Mouse (Mus musculus) neural tube, embryonic 11.5 days (tissue): ENCODE results near the gene Socs5. TPM values are rescaled to one million over a fixed set of nuclear protein-coding genes. Genes with fewer than 3 reads are reported as not detected.
A peak's percentile ranks its signal among the peaks of the same experiment; 100 is the strongest.

Source experiments
- ATAC-seq: fragments of 200-750 bp; cut with Nextera tagmentation; 2 replicates; pipeline ENCODE4 v1.8.0; 2017; ENCODE audit warnings: moderate number of reproducible peaks, mild to moderate bottlenecking, moderate TSS enrichment, moderate library complexity; ENCODE audit not compliant: insufficient read depth, low FRiP score, low TSS enrichment
- DNase-seq: peaks from one replicate; pipeline ENCODE4 v3.0.0-alpha.2; 2015; ENCODE audit warnings: low spot score
- H3K27ac ChIP-seq: fragments of 300-500 bp; sonication (generic); 2 replicates; pipeline ENCODE4 v1.5.1; 2014; ENCODE audit warnings: low read depth, mild to moderate bottlenecking, low read length
- H3K27me3 ChIP-seq: fragments of 300-500 bp; sonication (generic); 2 replicates; pipeline ENCODE4 v1.6.1; 2014; ENCODE audit warnings: mild to moderate bottlenecking, low read length, mixed read lengths; ENCODE audit not compliant: control insufficient read depth, insufficient read depth
- H3K36me3 ChIP-seq: fragments of 300-500 bp; sonication (generic); 2 replicates; pipeline ENCODE4 v1.6.1; 2014; ENCODE audit warnings: mild to moderate bottlenecking, low read length, moderate library complexity, mixed read lengths; ENCODE audit not compliant: control insufficient read depth, insufficient read depth
- H3K4me1 ChIP-seq: fragments of 300-500 bp; sonication (generic); 2 replicates; pipeline ENCODE4 v1.6.1; 2014; ENCODE audit warnings: low read length, mixed read lengths; ENCODE audit not compliant: control insufficient read depth, insufficient read depth
- H3K4me2 ChIP-seq: fragments of 300-500 bp; sonication (generic); 2 replicates; pipeline ENCODE4 v1.6.1; 2014; ENCODE audit warnings: low read depth, mild to moderate bottlenecking, moderate library complexity
- H3K4me3 ChIP-seq: fragments of 300-500 bp; sonication (generic); 2 replicates; pipeline ENCODE4 v1.5.1; 2014; ENCODE audit warnings: low read depth, low read length
- H3K9ac ChIP-seq: fragments of 300-500 bp; sonication (generic); 2 replicates; pipeline ENCODE4 v1.6.1; 2014; ENCODE audit warnings: mild to moderate bottlenecking, low read length
- H3K9me3 ChIP-seq: fragments of 300-500 bp; sonication (generic); 2 replicates; pipeline ENCODE4 v1.6.1; 2016; ENCODE audit warnings: low read length; ENCODE audit not compliant: control insufficient read depth
- WGBS: fragments of 180-500 bp; shearing (Covaris S2); extraction: QIAGEN DNeasy Blood & Tissue Kit; methylation state at CpG from one replicate; pipeline ENCODE4 v1.1.7; 2014; 5-methylcytosine and 5-hydroxymethylcytosine counted together
- polyA plus RNA-seq: library from polyadenylated mRNA; unstranded; fragments of >200 nt; fragmentation: Nextera tagmentation; extraction: Ambion mirVana; gene quantifications from 2 replicates; pipeline ENCODE4 v1.2.1, GENCODE M21; 2014

The Socs5 gene
- polyA plus RNA-seq, 1 experiment from 2014 or later: 15.4 TPM

DNA sequence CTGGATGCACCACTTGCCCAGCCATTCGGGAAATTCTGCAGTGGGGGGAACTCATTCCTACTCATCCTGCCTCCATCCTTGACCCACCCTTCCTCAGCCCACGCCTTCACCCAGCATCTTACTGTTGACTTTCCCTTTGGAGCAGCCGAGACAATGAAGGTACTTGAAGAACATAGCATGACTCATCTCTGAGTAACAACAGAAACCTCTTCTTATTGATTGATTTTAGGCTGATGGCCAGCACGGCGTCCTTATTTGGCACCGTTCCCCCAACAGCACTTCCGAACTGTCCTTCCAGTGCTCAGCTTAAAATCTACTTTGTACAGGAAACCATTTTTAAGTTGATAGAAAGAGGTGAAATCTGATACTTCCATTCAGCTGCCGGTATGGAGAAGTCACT is 4.8 kb upstream of the Socs5 start:
- WGBS: 68% methylated on average over 8 of the region's 8 CpGs
- Histone ChIP-seq H3K36me3 (no peaks in the 10 kb centered on the region), H3K9ac (no peak overlapping the region), H3K4me2 (no peak overlapping the region), H3K9me3 (no peaks in the 10 kb centered on the region), H3K27me3 (no peaks in the 10 kb centered on the region), H3K27ac (no peak overlapping the region), H3K4me3 (no peak overlapping the region), H3K4me1 (no peaks in the 10 kb centered on the region; the same call in 1 of the 2 replicates)
- ATAC-seq: no peak
- DNase-seq: no peak

- 87% methylated on average over 5 of the region's 5 CpGs for WGBS
These were observed 4.4 kb upstream of the Socs5 start for GRCm38 (mm10) chr17:87103060-87103459.

DNA sequence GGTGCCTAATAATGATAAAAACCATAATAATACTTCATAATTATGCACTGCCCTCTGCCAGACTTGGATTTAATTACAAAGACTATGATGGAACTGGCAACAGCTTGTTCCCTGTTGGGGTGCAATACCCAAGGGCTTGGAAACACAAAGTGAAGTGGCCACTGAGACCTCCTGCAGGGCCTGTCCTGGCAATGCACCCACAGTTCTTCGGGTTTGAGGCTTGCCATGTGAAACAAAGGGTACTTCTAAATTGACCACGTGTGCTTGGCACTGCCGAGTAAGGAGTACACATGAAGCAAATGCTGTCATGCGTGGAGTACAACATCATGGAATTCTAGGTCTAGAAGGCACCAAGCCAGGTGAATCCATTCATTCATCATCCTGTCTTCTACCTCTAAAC is 3.2 kb upstream of the Socs5 start:
- Histone ChIP-seq H3K4me2 (no peak overlapping the region), H3K27me3 (no peaks in the 10 kb centered on the region), H3K4me1 (peaks cover 6% of the 10 kb centered on the region), H3K36me3 (no peaks in the 10 kb centered on the region), H3K27ac (no peak overlapping the region), H3K9ac (no peak overlapping the region), H3K4me3 (no peak overlapping the region), H3K9me3 (no peaks in the 10 kb centered on the region)
- WGBS: 89% methylated on average over 4 of the region's 4 CpGs
- no peak for DNase-seq
- ATAC-seq: no peak

More at GRCm38 (mm10) chr17:87103060-87103459, 4.4 kb upstream of the Socs5 start:
- DNase-seq: no peak
- no peak overlapping the region for H3K4me2 ChIP-seq
- no peak overlapping the region for H3K9ac ChIP-seq
- no peak for ATAC-seq
- no peaks in the 10 kb centered on the region for H3K9me3 ChIP-seq
- no peak overlapping the region for H3K4me3 ChIP-seq
- no peak overlapping the region for H3K27ac ChIP-seq
- H3K36me3 ChIP-seq: no peaks in the 10 kb centered on the region
- H3K27me3 ChIP-seq: no peaks in the 10 kb centered on the region
- H3K4me1 ChIP-seq: no peaks in the 10 kb centered on the region; the same call in 1 of the 2 replicates

- no peaks in the 10 kb centered on the region for H3K27me3 ChIP-seq
- H3K4me1 ChIP-seq: peaks cover 6% of the 10 kb centered on the region
- ATAC-seq: no peak
- no peaks in the 10 kb centered on the region for H3K9me3 ChIP-seq
- DNase-seq: no peak
- 93% methylated on average over 7 of the region's 7 CpGs for WGBS
- H3K4me3 ChIP-seq: no peak overlapping the region
- no peak overlapping the region for H3K27ac ChIP-seq
- H3K36me3 ChIP-seq: no peaks in the 10 kb centered on the region
- H3K4me2 ChIP-seq: no peak overlapping the region; the same call in 1 of the 2 replicates
- no peak overlapping the region for H3K9ac ChIP-seq
These were observed 1.5 kb upstream of the Socs5 start for GRCm38 (mm10) chr17:87105941-87106340.

GRCm38 (mm10) chr17:87106691-87107523 is 572 bp upstream of the Socs5 start:
- DNase-seq (peak; percentile 98), ATAC-seq (peak; percentile 99)
- Histone ChIP-seq H3K9me3 (no peaks in the 10 kb centered on the region), H3K4me2 (peak overlapping the region; percentile 84), H3K4me3 (peak overlapping the region; percentile 92), H3K9ac (peak overlapping the region; percentile 82), H3K27ac (peak overlapping the region; percentile 88), H3K36me3 (no peaks in the 10 kb centered on the region), H3K27me3 (no peaks in the 10 kb centered on the region), H3K4me1 (peaks cover 6% of the 10 kb centered on the region)
- under 1% methylated on average over 36 of the region's 51 CpGs for WGBS

DNA sequence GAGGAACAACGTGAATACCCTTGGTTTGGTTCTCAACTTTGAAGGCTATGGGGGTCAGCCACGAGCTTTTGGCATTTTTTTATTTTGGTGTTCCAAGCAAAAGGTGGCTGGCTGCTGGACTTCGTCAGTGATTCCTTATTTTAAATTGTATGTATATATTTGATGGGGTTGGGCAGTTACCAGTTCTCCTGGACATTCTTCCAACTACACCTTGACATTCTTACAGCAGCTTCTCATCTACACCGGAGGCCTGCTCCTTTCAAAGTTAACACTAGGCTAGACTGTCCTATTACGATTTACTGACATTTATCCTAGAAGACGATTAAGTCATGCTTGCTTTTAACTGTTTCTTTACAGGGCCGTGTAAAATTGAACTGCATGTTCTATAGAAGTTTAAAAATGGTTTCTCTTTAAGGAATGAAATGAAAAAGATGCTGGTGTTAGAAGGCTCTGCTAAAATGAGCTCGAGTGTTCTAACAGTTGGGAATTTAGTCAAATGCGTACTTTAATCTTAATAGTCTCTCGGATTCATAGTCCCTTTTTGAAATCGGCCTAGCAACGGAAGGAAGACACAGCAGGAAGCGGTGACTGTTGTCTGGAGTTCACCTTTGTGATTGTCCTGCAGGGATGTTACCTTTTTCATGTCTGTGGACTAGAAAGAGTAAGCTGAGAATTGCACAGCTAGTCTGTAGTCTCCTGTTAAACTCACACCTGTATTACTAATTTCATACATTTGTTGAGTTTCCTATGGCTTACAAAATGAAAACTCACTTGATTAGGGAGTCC is 1.2 kb downstream of the Socs5 start:
- Histone ChIP-seq H3K9me3 (no peaks in the 10 kb centered on the region), H3K4me3 (peak overlapping the region; percentile 92), H3K4me1 (peaks cover 6% of the 10 kb centered on the region), H3K36me3 (no peaks in the 10 kb centered on the region), H3K27ac (no peak overlapping the region), H3K27me3 (no peaks in the 10 kb centered on the region), H3K4me2 (peak overlapping the region; percentile 84), H3K9ac (peak overlapping the region; percentile 82)
- WGBS: 46% methylated on average over 13 of the region's 13 CpGs
- ATAC-seq: no peak
- no peak for DNase-seq

- WGBS: 89% methylated on average over 7 of the region's 7 CpGs
- H3K9ac ChIP-seq: no peak overlapping the region
- DNase-seq (no peak), ATAC-seq (no peak)
- no peaks in the 10 kb centered on the region for H3K36me3 ChIP-seq
- peaks cover 6% of the 10 kb centered on the region for H3K4me1 ChIP-seq
- H3K9me3 ChIP-seq: no peaks in the 10 kb centered on the region
- H3K27ac ChIP-seq: no peak overlapping the region
- no peaks in the 10 kb centered on the region for H3K27me3 ChIP-seq
- no peak overlapping the region for H3K4me3 ChIP-seq
- no peak overlapping the region for H3K4me2 ChIP-seq
These were observed 2.0 kb downstream of the Socs5 start for GRCm38 (mm10) chr17:87109504-87109903.

- ATAC-seq (no peak), DNase-seq (no peak)
- 83% methylated on average over 5 of the region's 5 CpGs for WGBS
- Histone ChIP-seq H3K27me3 (no peaks in the 10 kb centered on the region), H3K4me2 (no peak overlapping the region), H3K9me3 (no peaks in the 10 kb centered on the region), H3K4me1 (peaks cover 8% of the 10 kb centered on the region), H3K4me3 (no peak overlapping the region), H3K9ac (no peak overlapping the region), H3K27ac (no peak overlapping the region), H3K36me3 (no peaks in the 10 kb centered on the region)
These were observed 5.5 kb downstream of the Socs5 start for GRCm38 (mm10) chr17:87112852-87113592.
